Mouse (Mus musculus): ENCODE data around the gene Tmem132d. TPM values are rescaled to one million over a fixed set of nuclear protein-coding genes. Genes with fewer than 3 reads are reported as not detected.

Gene Tmem132d
- 4.0 and 4.1 TPM in 2 replicates for polyA plus RNA-seq (2014; fragmentation: Nextera tagmentation; extraction: Ambion mirVana)

DNA sequence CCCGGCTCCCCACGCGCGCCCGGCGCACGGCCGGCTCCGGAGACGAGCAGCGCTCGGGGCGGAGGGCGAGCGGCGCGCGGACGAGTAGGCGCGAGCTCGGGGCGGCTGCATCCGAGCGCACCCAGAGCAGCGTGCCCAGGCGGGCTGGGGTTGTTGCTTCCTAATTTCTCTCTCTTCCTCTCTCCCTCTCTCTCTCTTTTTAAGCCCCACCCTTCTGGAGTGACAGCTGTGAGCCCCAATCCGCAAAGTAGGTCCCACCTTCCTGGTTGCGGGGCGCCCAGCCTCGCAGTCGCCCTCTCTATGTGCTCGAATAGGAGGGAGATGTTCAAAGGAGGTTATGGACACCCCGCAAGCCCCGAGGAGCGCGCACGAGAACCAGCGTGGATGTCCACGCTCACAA, at the start of gene Tmem132d:
TSS of gene Tmem132d (minus strand) at position 162 of the 400 bp plus-strand sequence.
- WGBS = under 1% methylated on average over 40 of the region's 40 CpGs
- Histone ChIP-seq H3K27me3 (ENCODE audit: control insufficient read depth, insufficient read depth, low read length) (peaks cover 44% of the 10 kb centered on the region), H3K9ac (replicated peaks; ENCODE audit: low read length) (peak within 1 kb of the TSS; percentile 52), H3K27ac (replicated peaks; ENCODE audit: low read depth, low read length) (no peak within 1 kb of the TSS), H3K36me3 (ENCODE audit: control insufficient read depth, insufficient read depth, low read length) (no peaks in the 10 kb centered on the region), H3K4me1 (ENCODE audit: control insufficient read depth, insufficient read depth, low read length) (no peaks in the 10 kb centered on the region), H3K9me3 (ENCODE audit: control insufficient read depth, low read length) (no peaks in the 10 kb centered on the region), H3K4me3 (replicated peaks; ENCODE audit: low read depth, low read length) (peak within 1 kb of the TSS; percentile 49), H3K4me2 (ENCODE audit: low read length) (peak within 1 kb of the TSS; percentile 86)
- no peak for ATAC-seq (ENCODE audit: low FRiP score, low TSS enrichment)
- peak; percentile 63 for DNase-seq

DNA sequence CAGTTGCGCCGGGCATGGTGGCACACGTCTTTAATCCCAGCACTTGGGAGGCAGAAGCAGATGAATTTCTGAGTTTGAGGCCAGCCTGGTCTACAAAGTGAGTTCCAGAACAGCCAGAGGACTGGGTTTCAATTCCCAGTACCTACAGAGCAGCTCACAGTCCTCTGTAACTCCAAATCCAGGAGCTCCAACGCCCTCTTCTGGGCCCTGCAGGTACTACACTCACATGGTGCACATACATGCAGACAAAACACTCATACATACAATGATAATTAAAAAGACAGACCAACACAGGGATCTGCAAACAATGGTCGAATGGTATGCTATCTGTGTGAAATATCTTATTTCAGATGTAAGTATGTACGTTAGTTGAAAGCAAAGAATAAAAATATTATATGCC, 47.9 kb upstream of the Tmem132d start:
- 88% methylated on average over 6 of the region's 6 CpGs for WGBS
- H3K4me2 ChIP-seq (ENCODE audit: low read length) = no peak overlapping the region
- H3K9ac ChIP-seq (replicated peaks; ENCODE audit: low read length) = no peak overlapping the region
- H3K27me3 ChIP-seq (ENCODE audit: control insufficient read depth, insufficient read depth, low read length) = no peaks in the 10 kb centered on the region
- H3K27ac ChIP-seq (replicated peaks; ENCODE audit: low read depth, low read length) = no peak overlapping the region
- H3K4me3 ChIP-seq (replicated peaks; ENCODE audit: low read depth, low read length) = no peak overlapping the region
- peaks cover 11% of the 10 kb centered on the region; the same call in 1 of the 2 replicates for H3K4me1 ChIP-seq (ENCODE audit: control insufficient read depth, insufficient read depth, low read length)
- no peaks in the 10 kb centered on the region for H3K9me3 ChIP-seq (ENCODE audit: control insufficient read depth, low read length)
- no peak for ATAC-seq (ENCODE audit: low FRiP score, low TSS enrichment)
- H3K36me3 ChIP-seq (ENCODE audit: control insufficient read depth, insufficient read depth, low read length) = no peaks in the 10 kb centered on the region
- DNase-seq = no peak

DNA sequence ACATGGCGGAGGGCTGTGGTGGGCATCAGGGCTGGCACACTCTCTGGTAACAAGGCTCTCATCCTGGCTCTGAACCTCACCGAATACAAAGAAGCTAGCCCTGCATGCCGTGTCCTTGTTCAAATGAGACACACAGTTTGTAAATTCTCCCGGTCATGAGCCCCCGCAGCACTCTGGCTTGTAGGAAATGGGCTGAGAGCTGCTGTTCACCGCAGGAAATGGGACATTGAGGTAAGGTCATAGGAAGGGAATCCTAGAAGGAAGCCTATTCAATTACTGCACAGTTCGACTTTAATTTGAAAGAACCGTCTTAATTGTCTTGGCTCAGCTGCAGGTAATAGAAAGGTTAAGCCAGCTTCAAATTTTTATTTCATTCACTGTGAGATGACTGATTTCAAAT, 42.5 kb upstream of the Tmem132d start:
- ATAC-seq (ENCODE audit: low FRiP score, low TSS enrichment) = no peak
- Histone ChIP-seq H3K36me3 (ENCODE audit: control insufficient read depth, insufficient read depth, low read length) (no peaks in the 10 kb centered on the region), H3K4me3 (replicated peaks; ENCODE audit: low read depth, low read length) (no peak overlapping the region), H3K27me3 (ENCODE audit: control insufficient read depth, insufficient read depth, low read length) (no peaks in the 10 kb centered on the region), H3K4me1 (ENCODE audit: control insufficient read depth, insufficient read depth, low read length) (no peaks in the 10 kb centered on the region), H3K4me2 (ENCODE audit: low read length) (no peak overlapping the region), H3K27ac (replicated peaks; ENCODE audit: low read depth, low read length) (no peak overlapping the region), H3K9me3 (ENCODE audit: control insufficient read depth, low read length) (no peaks in the 10 kb centered on the region), H3K9ac (replicated peaks; ENCODE audit: low read length) (no peak overlapping the region)
- DNase-seq = no peak
- 88% methylated on average over 8 of the region's 8 CpGs for WGBS

DNA sequence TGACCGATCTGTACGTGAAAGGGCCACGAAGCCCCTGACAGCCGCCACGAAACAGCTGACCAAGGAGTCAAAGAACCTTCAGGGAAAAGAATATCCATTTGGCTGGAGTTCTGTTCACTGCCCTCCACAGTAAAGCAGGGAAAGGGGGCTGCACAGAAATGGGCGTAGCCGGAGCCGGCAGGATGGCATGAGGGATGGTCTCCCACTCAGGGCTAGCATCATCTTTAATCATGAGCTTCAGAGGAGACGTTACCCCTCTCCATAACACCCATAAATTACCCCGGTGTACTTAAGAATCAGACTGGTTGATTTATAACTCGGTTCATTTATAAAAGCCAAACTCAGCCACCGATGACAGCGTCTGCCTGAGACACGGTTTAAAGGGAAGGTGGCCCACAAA, 36.9 kb upstream of the Tmem132d start:
- H3K27me3 ChIP-seq (ENCODE audit: control insufficient read depth, insufficient read depth, low read length) = no peaks in the 10 kb centered on the region
- no peak overlapping the region for H3K9ac ChIP-seq (replicated peaks; ENCODE audit: low read length)
- H3K4me1 ChIP-seq (ENCODE audit: control insufficient read depth, insufficient read depth, low read length) = 0 out of 2 replicates have a peak, but pooled peaks cover under 1% of the 10 kb centered on the region
- no peak overlapping the region for H3K4me2 ChIP-seq (ENCODE audit: low read length)
- ATAC-seq (ENCODE audit: low FRiP score, low TSS enrichment) (no peak), DNase-seq (no peak)
- H3K9me3 ChIP-seq (ENCODE audit: control insufficient read depth, low read length) = no peaks in the 10 kb centered on the region
- H3K36me3 ChIP-seq (ENCODE audit: control insufficient read depth, insufficient read depth, low read length) = no peaks in the 10 kb centered on the region
- H3K27ac ChIP-seq (replicated peaks; ENCODE audit: low read depth, low read length) = no peak overlapping the region
- 66% methylated on average over 14 of the region's 14 CpGs for WGBS
- no peak overlapping the region for H3K4me3 ChIP-seq (replicated peaks; ENCODE audit: low read depth, low read length)

DNA sequence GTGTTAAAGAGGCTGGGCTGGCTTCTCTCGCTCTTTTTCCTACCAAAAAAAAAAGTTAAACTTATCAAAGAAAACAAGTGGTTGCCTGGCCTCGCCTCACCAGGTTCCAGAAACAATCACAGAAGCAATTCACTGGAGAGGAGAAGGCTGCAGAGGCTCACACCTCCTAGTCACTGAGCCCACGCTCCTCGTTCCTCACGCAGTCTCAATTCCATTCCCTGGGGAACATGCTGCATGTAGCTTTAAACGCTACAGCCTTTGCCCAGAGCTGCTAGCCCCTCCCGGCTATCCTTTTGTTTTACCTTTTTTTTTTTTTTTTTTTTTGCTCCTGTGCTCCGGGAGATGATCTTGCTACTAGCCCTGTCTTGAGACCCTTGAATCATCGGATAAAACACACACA, 31.6 kb upstream of the Tmem132d start:
- Histone ChIP-seq H3K4me3 (replicated peaks; ENCODE audit: low read depth, low read length) (no peak overlapping the region), H3K27ac (replicated peaks; ENCODE audit: low read depth, low read length) (no peak overlapping the region), H3K27me3 (ENCODE audit: control insufficient read depth, insufficient read depth, low read length) (no peaks in the 10 kb centered on the region), H3K9ac (replicated peaks; ENCODE audit: low read length) (no peak overlapping the region), H3K4me2 (ENCODE audit: low read length) (no peak overlapping the region), H3K9me3 (ENCODE audit: control insufficient read depth, low read length) (no peaks in the 10 kb centered on the region), H3K4me1 (ENCODE audit: control insufficient read depth, insufficient read depth, low read length) (0 out of 2 replicates have a peak, but pooled peaks cover 4% of the 10 kb centered on the region), H3K36me3 (ENCODE audit: control insufficient read depth, insufficient read depth, low read length) (no peaks in the 10 kb centered on the region)
- ATAC-seq (ENCODE audit: low FRiP score, low TSS enrichment) (no peak), DNase-seq (peak; percentile 67)
- 7% methylated on average over 9 of the region's 9 CpGs for WGBS

- Histone ChIP-seq H3K4me3 (replicated peaks; ENCODE audit: low read depth, low read length) (no peak overlapping the region), H3K4me1 (ENCODE audit: control insufficient read depth, insufficient read depth, low read length) (0 out of 2 replicates have a peak, but pooled peaks cover 4% of the 10 kb centered on the region), H3K36me3 (ENCODE audit: control insufficient read depth, insufficient read depth, low read length) (no peaks in the 10 kb centered on the region), H3K4me2 (ENCODE audit: low read length) (no peak overlapping the region), H3K27me3 (ENCODE audit: control insufficient read depth, insufficient read depth, low read length) (no peaks in the 10 kb centered on the region), H3K9me3 (ENCODE audit: control insufficient read depth, low read length) (no peaks in the 10 kb centered on the region), H3K27ac (replicated peaks; ENCODE audit: low read depth, low read length) (no peak overlapping the region), H3K9ac (replicated peaks; ENCODE audit: low read length) (no peak overlapping the region)
- 50% methylated on average over 3 of the region's 3 CpGs for WGBS
- ATAC-seq (ENCODE audit: low FRiP score, low TSS enrichment) (no peak), DNase-seq (no peak)
Observed at GRCm38 (mm10) chr5:128460605-128461004, 27.7 kb upstream of the Tmem132d start.

DNA sequence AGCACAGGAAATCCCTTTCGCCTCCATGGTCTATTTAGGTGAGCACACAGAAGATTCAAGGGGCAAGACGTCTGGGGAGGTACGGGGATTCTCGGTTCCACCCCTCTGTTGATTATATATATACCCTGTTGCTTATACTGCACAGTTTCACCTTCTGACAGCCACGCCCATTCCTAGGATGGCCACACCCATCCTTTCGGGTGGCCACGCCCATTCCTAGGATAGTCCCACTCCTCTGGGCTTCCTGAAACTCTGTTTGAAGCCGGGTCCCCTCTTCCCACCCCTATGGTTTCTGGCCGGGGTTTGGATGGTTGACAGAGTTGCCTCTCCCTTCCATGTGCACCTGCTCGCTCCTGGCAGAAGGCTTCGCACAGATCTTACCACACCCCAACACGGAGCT, 22.9 kb upstream of the Tmem132d start:
- Histone ChIP-seq H3K9me3 (ENCODE audit: control insufficient read depth, low read length) (no peaks in the 10 kb centered on the region), H3K4me1 (ENCODE audit: control insufficient read depth, insufficient read depth, low read length) (peaks cover 7% of the 10 kb centered on the region; the same call in 1 of the 2 replicates), H3K27ac (replicated peaks; ENCODE audit: low read depth, low read length) (no peak overlapping the region), H3K9ac (replicated peaks; ENCODE audit: low read length) (no peak overlapping the region), H3K36me3 (ENCODE audit: control insufficient read depth, insufficient read depth, low read length) (no peaks in the 10 kb centered on the region), H3K4me2 (ENCODE audit: low read length) (no peak overlapping the region), H3K27me3 (ENCODE audit: control insufficient read depth, insufficient read depth, low read length) (no peaks in the 10 kb centered on the region), H3K4me3 (replicated peaks; ENCODE audit: low read depth, low read length) (no peak overlapping the region)
- WGBS = 81% methylated on average over 12 of the region's 12 CpGs
- ATAC-seq (ENCODE audit: low FRiP score, low TSS enrichment) (no peak), DNase-seq (no peak)

GRCm38 (mm10) chr5:128452196-128452595, 19.3 kb upstream of the Tmem132d start:
- 8% methylated on average over 6 of the region's 6 CpGs for WGBS
- ATAC-seq (ENCODE audit: low FRiP score, low TSS enrichment) (no peak), DNase-seq (no peak)
- no peaks in the 10 kb centered on the region for H3K27me3 ChIP-seq (ENCODE audit: control insufficient read depth, insufficient read depth, low read length)
- H3K9me3 ChIP-seq (ENCODE audit: control insufficient read depth, low read length) = no peaks in the 10 kb centered on the region
- H3K36me3 ChIP-seq (ENCODE audit: control insufficient read depth, insufficient read depth, low read length) = no peaks in the 10 kb centered on the region
- H3K4me2 ChIP-seq (ENCODE audit: low read length) = no peak overlapping the region
- H3K4me3 ChIP-seq (replicated peaks; ENCODE audit: low read depth, low read length) = no peak overlapping the region
- peaks cover 7% of the 10 kb centered on the region; the same call in 1 of the 2 replicates for H3K4me1 ChIP-seq (ENCODE audit: control insufficient read depth, insufficient read depth, low read length)
- H3K27ac ChIP-seq (replicated peaks; ENCODE audit: low read depth, low read length) = no peak overlapping the region
- no peak overlapping the region for H3K9ac ChIP-seq (replicated peaks; ENCODE audit: low read length)

GRCm38 (mm10) chr5:128450808-128451207, 17.9 kb upstream of the Tmem132d start:
- no peak overlapping the region for H3K9ac ChIP-seq (replicated peaks; ENCODE audit: low read length)
- WGBS = 80% methylated on average over 3 of the region's 3 CpGs
- no peaks in the 10 kb centered on the region for H3K36me3 ChIP-seq (ENCODE audit: control insufficient read depth, insufficient read depth, low read length)
- H3K4me3 ChIP-seq (replicated peaks; ENCODE audit: low read depth, low read length) = no peak overlapping the region
- no peak overlapping the region for H3K4me2 ChIP-seq (ENCODE audit: low read length)
- H3K4me1 ChIP-seq (ENCODE audit: control insufficient read depth, insufficient read depth, low read length) = peaks cover 7% of the 10 kb centered on the region; the same call in 1 of the 2 replicates
- DNase-seq = no peak
- H3K27me3 ChIP-seq (ENCODE audit: control insufficient read depth, insufficient read depth, low read length) = no peaks in the 10 kb centered on the region
- no peak overlapping the region for H3K27ac ChIP-seq (replicated peaks; ENCODE audit: low read depth, low read length)
- H3K9me3 ChIP-seq (ENCODE audit: control insufficient read depth, low read length) = no peaks in the 10 kb centered on the region
- no peak for ATAC-seq (ENCODE audit: low FRiP score, low TSS enrichment)
